12 mouse cellular contexts compared by ENCODE assay signal in the genomic region with DNA sequence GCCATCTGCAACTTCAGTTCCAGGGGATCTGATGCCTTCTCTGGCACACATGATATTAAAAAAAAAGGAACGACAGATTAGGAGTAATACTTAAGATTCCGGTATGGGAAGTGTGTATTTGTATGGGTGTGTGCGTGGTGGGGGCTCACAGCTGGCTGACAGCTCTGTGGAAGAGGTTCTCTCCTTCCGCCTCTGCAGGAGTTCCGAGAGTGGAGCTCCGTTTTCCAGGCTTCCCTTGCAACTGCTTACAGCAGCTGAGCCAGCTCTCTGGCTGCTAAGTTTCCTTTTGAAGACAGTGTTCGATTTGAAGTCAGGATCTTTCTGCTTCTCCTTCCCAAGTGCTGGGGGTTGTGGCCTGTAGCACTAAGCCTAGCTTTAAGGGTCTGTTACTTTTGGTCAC. TPM values are rescaled to one million over a fixed set of nuclear protein-coding genes. Genes with fewer than 3 reads are reported as not detected.
A peak's percentile ranks its signal among the peaks of the same experiment; 100 is the strongest.
DNase-seq lines count a peak whose midpoint lies in the region; ATAC-seq and TF ChIP-seq lines count a peak whose summit lies in the region.
"Had no signal": no experiment of that assay in that cellular context is flagged by ENCODE, and none has a peak within 500 bp of the region (broad histone marks: within the 10 kb centered on the region; RNA-seq: fewer than 3 reads in every experiment).

No protein-coding gene starts in this region.

- no peak overlapping the region for H3K4me3 ChIP-seq in heart, embryonic 12.5 days
- H3K4me3 ChIP-seq in megakaryocyte, embryonic 14.5 days (replicated peaks) = peak overlapping the region; percentile 97
- no peak overlapping the region for H3K4me3 ChIP-seq in forebrain, embryonic 15.5 days
- peak overlapping the region; percentile 92; the same call in 1 of the 2 replicates for H3K4me3 ChIP-seq in neural tube, embryonic 13.5 days
- H3K4me3 ChIP-seq in thymus, adult 2 months (ENCODE audit: control insufficient read depth, insufficient read depth, low read length) = no peak overlapping the region

- TF ChIP-seq CTCF in thymus, adult 2 months (IDR thresholded peaks at IDR 0.05; ENCODE audit: borderline replicate concordance, control insufficient read depth, extremely low read depth, insufficient read depth, low read length, poor library complexity) = no peak

- intact Hi-C loops in heart, postnatal 25 days (cut with DNase I) = no loop called here

- H3K36me3 ChIP-seq in heart, embryonic 12.5 days = peaks cover 42% of the 10 kb centered on the region
- H3K36me3 ChIP-seq in megakaryocyte, embryonic 14.5 days (replicated peaks; ENCODE audit: low read length) = peaks cover 36% of the 10 kb centered on the region
- H3K36me3 ChIP-seq in forebrain, embryonic 15.5 days = peaks cover 24% of the 10 kb centered on the region
- H3K36me3 ChIP-seq in neural tube, embryonic 13.5 days = peaks cover 30% of the 10 kb centered on the region
- H3K36me3 ChIP-seq in thymus, adult 2 months (ENCODE audit: control insufficient read depth, insufficient read depth, low read length) = peaks cover 31% of the 10 kb centered on the region

- H3K9me3 ChIP-seq in heart, embryonic 12.5 days (replicated peaks) = no peaks in the 10 kb centered on the region
- H3K9me3 ChIP-seq in megakaryocyte, embryonic 14.5 days = no peaks in the 10 kb centered on the region
- no peaks in the 10 kb centered on the region for H3K9me3 ChIP-seq in forebrain, embryonic 15.5 days
- no peaks in the 10 kb centered on the region for H3K9me3 ChIP-seq in neural tube, embryonic 13.5 days

- ATAC-seq in heart, embryonic 12.5 days (ENCODE audit: insufficient number of reproducible peaks, low FRiP score) = no peak
- no peak for ATAC-seq in megakaryocyte, adult 5-6 weeks (ENCODE audit: poor library complexity, severe bottlenecking)
- no peak for ATAC-seq in forebrain, embryonic 15.5 days (replicated peaks)
- no peak for ATAC-seq in neural tube, embryonic 13.5 days (ENCODE audit: low read depth)
- ATAC-seq: activated CD4-positive, CD25-positive, alpha-beta regulatory T cell, adult 4 months had no signal

- 91% methylated on average over 7 of the region's 7 CpGs for WGBS in heart, embryonic 12.5 days
- WGBS in forebrain, embryonic 15.5 days = 94% methylated on average over 7 of the region's 7 CpGs
- WGBS in neural tube, embryonic 13.5 days = 86% methylated on average over 7 of the region's 7 CpGs
- WGBS in thymus, adult 2 months = 90% methylated on average over 7 of the region's 7 CpGs

- peaks cover 14% of the 10 kb centered on the region for H3K4me1 ChIP-seq in heart, embryonic 12.5 days (replicated peaks)
- peaks cover 48% of the 10 kb centered on the region for H3K4me1 ChIP-seq in megakaryocyte, embryonic 14.5 days
- H3K4me1 ChIP-seq in forebrain, embryonic 15.5 days = peaks cover 18% of the 10 kb centered on the region
- H3K4me1 ChIP-seq in neural tube, embryonic 13.5 days (replicated peaks) = peaks cover 18% of the 10 kb centered on the region
- H3K4me1 ChIP-seq in thymus, adult 2 months (replicated peaks; ENCODE audit: control insufficient read depth, insufficient read depth, low read length) = peaks cover 9% of the 10 kb centered on the region

- no peak for TF ChIP-seq POLR2A in thymus, adult 2 months (IDR thresholded peaks at IDR 0.05; ENCODE audit: control insufficient read depth, extremely low read depth, insufficient read depth, low read length, poor library complexity)

- no peak overlapping the region for H3K9ac ChIP-seq in heart, embryonic 12.5 days
- H3K9ac ChIP-seq in forebrain, embryonic 15.5 days (replicated peaks) = no peak overlapping the region
- H3K9ac ChIP-seq in neural tube, embryonic 13.5 days = no peak overlapping the region

- DNase-seq in heart, postnatal 25 days (ENCODE audit: low spot score) = no peak
- DNase-seq in thymus, adult 2 months = no peak
- no peak for DNase-seq in T-cell, adult 2 months (ENCODE audit: low spot score)
- DNase-seq: gastrocnemius, postnatal 25 days; lung, postnatal 14 days had no signal

- H3K27ac ChIP-seq in heart, embryonic 12.5 days (ENCODE audit: poor library complexity, severe bottlenecking) = no peak overlapping the region
- H3K27ac ChIP-seq in forebrain, embryonic 15.5 days (replicated peaks) = no peak overlapping the region
- H3K27ac ChIP-seq in neural tube, embryonic 13.5 days (replicated peaks) = no peak overlapping the region
- H3K27ac ChIP-seq in thymus, adult 2 months (ENCODE audit: control insufficient read depth, insufficient read depth, low read length) = no peak overlapping the region
- H3K27ac ChIP-seq: layer of hippocampus, adult 2 months had no signal

- H3K4me2 ChIP-seq in heart, embryonic 12.5 days = peak overlapping the region; percentile 95
- H3K4me2 ChIP-seq in forebrain, embryonic 15.5 days (replicated peaks) = peak overlapping the region; percentile 64; the same call in 1 of the 2 replicates
- H3K4me2 ChIP-seq in neural tube, embryonic 13.5 days = no peak overlapping the region

- no peaks in the 10 kb centered on the region for H3K27me3 ChIP-seq in heart, embryonic 12.5 days (replicated peaks)
- H3K27me3 ChIP-seq in megakaryocyte, embryonic 14.5 days (replicated peaks) = no peaks in the 10 kb centered on the region
- H3K27me3 ChIP-seq in forebrain, embryonic 15.5 days = no peaks in the 10 kb centered on the region
- H3K27me3 ChIP-seq in neural tube, embryonic 13.5 days = no peaks in the 10 kb centered on the region
- no peaks in the 10 kb centered on the region for H3K27me3 ChIP-seq in thymus, adult 2 months (ENCODE audit: control insufficient read depth, insufficient read depth, low read length)

RNA-seq across cellular contexts. Expression of gene Adsl, which starts 1.8 kb away (rescaled TPM):
- polyA plus RNA-seq in heart, embryonic 12.5 days (2016; fragmentation: Nextera tagmentation; extraction: Ambion mirVana) = 162 and 167 TPM in 2 replicates
- 10 to 100 TPM; 87.1 to 88.8 TPM for total RNA-seq in heart, postnatal 25 days (2021)
- polyA plus RNA-seq in megakaryocyte, embryonic 14.5 days (2012; ENCODE audit: insufficient read depth, low replicate concordance) = 8.4 and 45.2 TPM in 2 replicates
- total RNA-seq in megakaryocyte, adult 5-6 weeks (2015) = 17.0 and 28.2 TPM in 2 replicates
- 44.6 and 50.8 TPM in 2 replicates for total RNA-seq in megakaryocyte, adult 5-6 weeks (2017)
- polyA plus RNA-seq in forebrain, embryonic 15.5 days (2015; fragmentation: Nextera tagmentation; extraction: Ambion mirVana) = 99.2 and 100 TPM in 2 replicates
- 90.5 and 100.0 TPM in 2 replicates for polyA plus RNA-seq in neural tube, embryonic 13.5 days (2015; fragmentation: Nextera tagmentation; extraction: Ambion mirVana)
- polyA plus RNA-seq in thymus, adult 2 months (2012; rRNA removed) = 93.3 and 105 TPM in 2 replicates

RNA-seq across cellular contexts. Expression of gene Sgsm3, which starts 27.5 kb away (rescaled TPM):
- polyA plus RNA-seq in heart, embryonic 12.5 days (2016; fragmentation: Nextera tagmentation; extraction: Ambion mirVana) = 15.7 and 19.0 TPM in 2 replicates
- 10 to 100 TPM; 10.8 to 12.8 TPM for total RNA-seq in heart, postnatal 25 days (2021)
- polyA plus RNA-seq in megakaryocyte, embryonic 14.5 days (2012; ENCODE audit: insufficient read depth, low replicate concordance) = 4.3 and 8.5 TPM in 2 replicates
- 3.4 and 5.9 TPM in 2 replicates for total RNA-seq in megakaryocyte, adult 5-6 weeks (2015)
- 20.0 and 20.7 TPM in 2 replicates for total RNA-seq in megakaryocyte, adult 5-6 weeks (2017)
- polyA plus RNA-seq in forebrain, embryonic 15.5 days (2015; fragmentation: Nextera tagmentation; extraction: Ambion mirVana) = 56.3 and 56.6 TPM in 2 replicates
- polyA plus RNA-seq in neural tube, embryonic 13.5 days (2015; fragmentation: Nextera tagmentation; extraction: Ambion mirVana) = 51.1 and 55.8 TPM in 2 replicates
- polyA plus RNA-seq in thymus, adult 2 months (2012; rRNA removed) = 18.4 and 18.5 TPM in 2 replicates

Comparison
In these comparisons a context has a peak if more than half of its experiments do, and no peak if none do; other contexts are left out.
1. H3K4me3 ChIP-seq: peak in megakaryocyte, embryonic 14.5 days (single experiment) and neural tube, embryonic 13.5 days (single experiment); none in heart, embryonic 12.5 days (single experiment), forebrain, embryonic 15.5 days (single experiment) and thymus, adult 2 months (single experiment).